Comparison of ENCODE assay signal across 8 mouse cellular contexts in the genomic region with DNA sequence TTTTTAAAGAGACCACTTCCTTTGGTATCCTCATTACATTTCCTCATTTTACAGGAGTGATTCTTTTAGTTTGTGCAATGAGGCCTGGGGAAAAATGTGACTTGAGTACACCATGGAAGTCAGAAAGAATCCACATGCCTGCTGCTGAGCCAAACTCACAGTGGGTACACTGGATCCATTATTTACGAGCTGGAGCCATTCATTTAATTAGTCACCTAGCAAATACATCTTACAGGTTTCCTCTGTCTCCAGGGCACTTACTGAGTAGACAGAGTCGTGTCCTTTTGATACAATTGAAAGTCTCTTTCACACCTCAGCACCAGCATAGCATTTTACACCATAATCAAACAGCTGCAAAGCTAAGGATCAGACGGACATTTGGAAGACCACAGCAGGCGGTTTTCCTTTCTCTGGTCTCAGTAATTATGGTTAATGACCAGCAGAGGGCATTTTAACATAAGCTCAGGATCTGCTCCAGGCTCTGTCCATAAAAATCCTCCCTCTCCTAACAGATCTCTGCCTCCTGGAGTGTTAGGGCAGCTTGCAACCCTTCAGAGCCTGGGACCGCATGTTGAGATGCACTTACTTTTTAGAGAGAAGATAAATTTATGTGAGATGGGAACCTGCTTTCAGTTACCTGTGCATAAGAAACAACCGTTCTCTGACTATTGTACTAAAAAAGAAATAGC.
DNase-seq lines count a peak whose midpoint lies in the region; ATAC-seq and TF ChIP-seq lines count a peak whose summit lies in the region.
"Not testable (repeated sequence)": the region's sequence is repeated elsewhere in the genome, so short reads cannot be mapped to it uniquely, and the experiment has no call there.

No protein-coding gene starts in this region.

- not testable (repeated sequence) for TF ChIP-seq POLR2A in kidney, adult 2 months (IDR thresholded peaks at IDR 0.05; ENCODE audit: low read depth, low read length)

- ATAC-seq in liver, postnatal 0 days; stomach, postnatal 0 days (ENCODE audit: low FRiP score, low TSS enrichment): not testable (repeated sequence)
- ATAC-seq in midbrain, embryonic 15.5 days (replicated peaks): peak; percentile 67

- not testable (repeated sequence) for H3K9ac ChIP-seq in ES-E14 (ENCODE audit: insufficient read depth, low read depth, low read length, poor library complexity, severe bottlenecking); liver, postnatal 0 days (replicated peaks); midbrain, embryonic 15.5 days; stomach, postnatal 0 days (ENCODE audit: low read length)

- not testable (repeated sequence) for H3K27me3 ChIP-seq in kidney, adult 2 months (replicated peaks; ENCODE audit: control insufficient read depth, insufficient read depth, low read length); liver, postnatal 0 days (ENCODE audit: insufficient read depth, low read length); midbrain, embryonic 15.5 days (replicated peaks); stomach, postnatal 0 days (ENCODE audit: control insufficient read depth, insufficient read depth, low read length)

- DNase-seq in ES-E14 (ENCODE audit: low read depth, low spot score): peak; percentile 3
- peak; percentile 11 to 15 for DNase-seq in cerebellum, adult 18-20 months
- peak; percentile 1 for DNase-seq in embryo, embryonic 11.5 days (ENCODE audit: low read depth, low spot score)
- DNase-seq in heart, adult 18-20 months: peak; percentile 14 to 20
- DNase-seq in kidney, adult 2 months: peak; percentile 14
- DNase-seq in liver, postnatal 0 days; stomach, postnatal 0 days (ENCODE audit: low spot score): not testable (repeated sequence)

- not testable (repeated sequence) for H3K27ac ChIP-seq in ES-E14 (ENCODE audit: insufficient read depth, low read depth, low read length, poor library complexity, severe bottlenecking); kidney, adult 2 months (ENCODE audit: insufficient read depth, low read depth, low read length); liver, postnatal 0 days (ENCODE audit: low read depth); midbrain, embryonic 15.5 days; stomach, postnatal 0 days (replicated peaks)

- not testable (repeated sequence) for H3K4me1 ChIP-seq in ES-E14 (ENCODE audit: control insufficient read depth in 2 of 2, insufficient read depth in 2 of 2, low read length in 2 of 2, poor library complexity in 1 of 2); kidney, adult 2 months (ENCODE audit: control insufficient read depth, insufficient read depth, low read length); liver, postnatal 0 days (ENCODE audit: insufficient read depth); midbrain, embryonic 15.5 days; stomach, postnatal 0 days (replicated peaks; ENCODE audit: control insufficient read depth, insufficient read depth)

- not testable (repeated sequence) for H3K36me3 ChIP-seq in ES-E14 (ENCODE audit: control insufficient read depth, insufficient read depth, low read length, poor library complexity, severe bottlenecking); kidney, adult 2 months (ENCODE audit: control insufficient read depth, insufficient read depth, low read length); liver, postnatal 0 days (replicated peaks; ENCODE audit: insufficient read depth, low read length); midbrain, embryonic 15.5 days (replicated peaks); stomach, postnatal 0 days (ENCODE audit: control insufficient read depth, insufficient read depth, low read length)

- TF ChIP-seq EP300 in liver, postnatal 0 days (IDR thresholded peaks at IDR 0.05; ENCODE audit: low read depth); stomach, postnatal 0 days (optimal IDR thresholded peaks at IDR 0.05): not testable (repeated sequence)

- not testable (repeated sequence) for H3K4me3 ChIP-seq in ES-E14 (ENCODE audit: insufficient read depth in 1 of 2, low read depth in 1 of 2, low read length in 2 of 2, poor library complexity in 1 of 2, severe bottlenecking in 1 of 2); kidney, adult 2 months (ENCODE audit: insufficient read depth, low read depth, low read length); liver, postnatal 0 days (ENCODE audit: low read depth, low read length); midbrain, embryonic 15.5 days; stomach, postnatal 0 days (ENCODE audit: low read depth, low read length)

- in situ Hi-C loops in ES-E14 (cut with MboI; ENCODE audit: low sequenced_read_pairs in 2 of 2, unreplicated experiment in 2 of 2): not testable (repeated sequence)

- WGBS in kidney, adult 2 months: 18% methylated on average over 5 of the region's 6 CpGs
- WGBS in liver, postnatal 0 days (ENCODE audit: insufficient replicate concordance): 36% methylated on average over 4 of the region's 6 CpGs
- 26% methylated on average over 5 of the region's 6 CpGs for WGBS in midbrain, embryonic 15.5 days
- WGBS in stomach, postnatal 0 days: 23% methylated on average over 5 of the region's 6 CpGs

- H3K9me3 ChIP-seq in ES-E14 (ENCODE audit: control insufficient read depth, insufficient read depth, low read depth, low read length); liver, postnatal 0 days (ENCODE audit: low read length); midbrain, embryonic 15.5 days; stomach, postnatal 0 days (ENCODE audit: control insufficient read depth, low read length): not testable (repeated sequence)

- TF ChIP-seq CTCF in kidney, adult 2 months (conservative IDR thresholded peaks at IDR 0.05; ENCODE audit: insufficient read depth, insufficient read length, low read depth, low read length): not testable (repeated sequence)
- peak; percentile 42 for TF ChIP-seq CTCF in liver, postnatal 0 days (IDR thresholded peaks at IDR 0.05; ENCODE audit: low read depth)
- peak; percentile 52 for TF ChIP-seq CTCF in stomach, postnatal 0 days (IDR thresholded peaks at IDR 0.05; ENCODE audit: low read depth)

- not testable (repeated sequence) for H3K4me2 ChIP-seq in liver, postnatal 0 days (ENCODE audit: low read depth, low read length); midbrain, embryonic 15.5 days; stomach, postnatal 0 days (replicated peaks; ENCODE audit: low read depth)
